Mouse (Mus musculus) myocyte (in vitro differentiated cells): ENCODE results near the gene 2510009E07Rik. TPM values are rescaled to one million over a fixed set of nuclear protein-coding genes. Genes with fewer than 3 reads are reported as not detected.

Source experiments
- H3K27me3 ChIP-seq: one replicate; pipeline ENCODE4 v1.6.1; 2011; ENCODE audit not compliant: control insufficient read depth, insufficient read depth, insufficient read length
- H3K36me3 ChIP-seq: one replicate; pipeline ENCODE4 v1.6.1; 2011; ENCODE audit not compliant: control insufficient read depth, insufficient read depth
- H3K4me2 ChIP-seq: one replicate; pipeline ENCODE4 v1.6.1; 2011; ENCODE audit warnings: low read depth, control low read depth
- H3K4me3 ChIP-seq: one replicate; pipeline ENCODE4 v1.5.1; 2011; ENCODE audit warnings: mild to moderate bottlenecking, control low read depth, moderate library complexity
- H3K79me2 ChIP-seq: one replicate; pipeline ENCODE4 v1.6.1; 2011; ENCODE audit not compliant: control insufficient read depth, insufficient read depth
- H3ac ChIP-seq: one replicate; pipeline ENCODE4 v1.6.1; 2011; ENCODE audit not compliant: control insufficient read depth, insufficient read length
- CEBPB ChIP-seq: IDR thresholded peaks from 2 replicates; pipeline ENCODE4 v1.6.1; 2011; ENCODE audit warnings: mild to moderate bottlenecking, moderate library complexity; ENCODE audit not compliant: poor library complexity, insufficient read depth, severe bottlenecking
- E2F4 ChIP-seq: IDR thresholded peaks from one replicate; pipeline ENCODE4 v1.6.1; 2011; ENCODE audit warnings: mild to moderate bottlenecking, control low read depth, moderate library complexity; ENCODE audit not compliant: insufficient read depth
- MAX ChIP-seq: IDR thresholded peaks from one replicate; pipeline ENCODE4 v1.6.1; 2011; ENCODE audit warnings: low read depth, mild to moderate bottlenecking, control low read depth
- MYOD1 ChIP-seq, 3 experiments: IDR thresholded peaks; one replicate each; pipeline ENCODE4 v1.6.1; 2011; ENCODE audit warnings: control low read depth in 2 of 3, low read depth in 2 of 3, mild to moderate bottlenecking in 2 of 3, moderate library complexity in 1 of 3; ENCODE audit not compliant: insufficient read length in 2 of 3, control insufficient read depth in 1 of 3
- MYOG ChIP-seq, 3 experiments: IDR thresholded peaks; one replicate each; pipeline ENCODE4 v1.6.1; 2011; ENCODE audit warnings: control low read depth in 2 of 3, low read depth in 2 of 3, mild to moderate bottlenecking in 2 of 3; ENCODE audit not compliant: insufficient read length in 2 of 3, control insufficient read depth in 1 of 3, insufficient read depth in 1 of 3
- POLR2A ChIP-seq: IDR thresholded peaks from one replicate; pipeline ENCODE4 v1.6.1; 2011; ENCODE audit warnings: low read depth, mild to moderate bottlenecking, control low read depth, moderate library complexity; ENCODE audit not compliant: insufficient read length
- POLR2AphosphoS2 ChIP-seq: IDR thresholded peaks from one replicate; pipeline ENCODE4 v1.6.1; 2011; ENCODE audit warnings: low read depth, control low read depth; ENCODE audit not compliant: insufficient read length
- REST ChIP-seq: IDR thresholded peaks from one replicate; pipeline ENCODE4 v1.6.1; 2011; ENCODE audit warnings: mild to moderate bottlenecking, control low read depth, moderate library complexity; ENCODE audit not compliant: insufficient read depth, insufficient read length
- SRF ChIP-seq: IDR thresholded peaks from one replicate; pipeline ENCODE4 v1.6.1; 2011; ENCODE audit warnings: low read depth; ENCODE audit not compliant: control insufficient read depth, insufficient read length
- TCF12 ChIP-seq: IDR thresholded peaks from one replicate; pipeline ENCODE4 v1.6.1; 2011; ENCODE audit warnings: mild to moderate bottlenecking, control low read depth; ENCODE audit not compliant: poor library complexity, insufficient read depth, severe bottlenecking
- TCF3 ChIP-seq: IDR thresholded peaks from one replicate; pipeline ENCODE4 v1.6.1; 2011; ENCODE audit warnings: low read depth, control low read depth; ENCODE audit not compliant: insufficient read length
- USF1 ChIP-seq: IDR thresholded peaks from one replicate; pipeline ENCODE4 v1.6.1; 2011; ENCODE audit warnings: low read depth, mild to moderate bottlenecking, control low read depth, moderate library complexity
- polyA plus RNA-seq: library from polyadenylated mRNA; unstranded; fragments of >200 nt; fragmentation: generic; extraction: Trizol; gene quantifications from one replicate; pipeline ENCODE4 v1.2.1, GENCODE M21; 2012; ENCODE audit warnings: missing spikeins

The 2510009E07Rik gene
- polyA plus RNA-seq, 1 experiment, result 4.4 TPM

DNA sequence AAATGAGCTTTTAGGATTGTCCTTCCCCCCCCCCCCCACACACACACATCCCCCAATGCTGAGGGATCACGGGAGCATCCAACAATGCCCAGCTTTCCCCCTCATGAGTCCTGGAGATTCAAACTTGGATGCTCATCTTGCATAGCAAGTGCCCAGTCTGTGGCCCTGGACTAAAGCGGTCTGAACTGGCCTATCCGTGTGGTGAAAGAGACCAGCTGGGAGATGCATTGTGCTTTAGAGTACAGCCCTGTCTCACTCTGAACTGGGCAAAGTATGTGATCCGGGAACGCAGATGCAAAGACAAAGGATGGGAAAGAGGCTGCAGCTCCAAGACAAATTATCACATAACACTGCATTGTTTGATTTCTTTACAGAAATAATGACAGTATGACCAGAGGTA lies 40.1 kb downstream of the 2510009E07Rik start:
- Histone ChIP-seq H3K36me3 (no peaks in the 10 kb centered on the region), H3K4me2 (no peak overlapping the region), H3K4me3 (no peak overlapping the region), H3ac (no peak overlapping the region), H3K27me3 (no peaks in the 10 kb centered on the region), H3K79me2 (no peaks in the 10 kb centered on the region)
- TF ChIP-seq CEBPB (no peak), E2F4 (no peak), MYOD1 (IDR thresholded peaks at IDR 0.05; ENCODE audit: control insufficient read depth in 1 of 3, insufficient read length in 2 of 3, low read depth in 2 of 3) (no peak), POLR2A (no peak), TCF12 (no peak), USF1 (no peak), POLR2AphosphoS2 (no peak), REST (no peak), SRF (no peak), MYOG (IDR thresholded peaks at IDR 0.05; ENCODE audit: control insufficient read depth in 1 of 3, insufficient read depth in 1 of 3, insufficient read length in 2 of 3, low read depth in 2 of 3) (no peak), TCF3 (no peak), MAX (no peak)

DNA sequence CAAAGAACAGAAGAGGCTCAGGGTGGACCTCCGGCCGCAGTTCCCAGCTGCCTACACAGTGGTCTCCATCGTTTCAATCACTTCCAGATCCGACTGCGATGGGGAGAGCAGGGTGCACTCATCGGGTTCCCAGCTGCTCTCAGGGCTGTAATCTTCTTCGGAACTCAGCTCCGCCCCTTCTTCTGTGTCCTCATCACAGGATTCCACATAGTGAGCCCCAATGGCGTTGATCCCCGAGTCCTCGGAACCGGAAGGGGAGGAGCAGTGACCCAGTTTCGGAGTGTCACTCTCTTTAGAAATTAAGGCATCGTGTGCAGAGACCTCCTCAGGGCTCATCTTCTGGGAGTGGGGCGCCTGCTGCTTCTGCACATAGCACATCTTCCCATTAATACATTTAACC lies 41.3 kb downstream of the 2510009E07Rik start:
- H3K27me3 ChIP-seq, result no peaks in the 10 kb centered on the region
- no peaks in the 10 kb centered on the region for H3K36me3 ChIP-seq
- H3ac ChIP-seq, result no peak overlapping the region
- H3K79me2 ChIP-seq, result no peaks in the 10 kb centered on the region
- TF ChIP-seq E2F4 (no peak), TCF3 (no peak), MYOG (IDR thresholded peaks at IDR 0.05; ENCODE audit: control insufficient read depth in 1 of 3, insufficient read depth in 1 of 3, insufficient read length in 2 of 3, low read depth in 2 of 3) (no peak), SRF (no peak), POLR2A (no peak), REST (no peak), CEBPB (no peak), POLR2AphosphoS2 (no peak), TCF12 (no peak), USF1 (no peak), MAX (no peak), MYOD1 (IDR thresholded peaks at IDR 0.05; ENCODE audit: control insufficient read depth in 1 of 3, insufficient read length in 2 of 3, low read depth in 2 of 3) (no peak)
- H3K4me3 ChIP-seq, result no peak overlapping the region
- H3K4me2 ChIP-seq, result no peak overlapping the region

DNA sequence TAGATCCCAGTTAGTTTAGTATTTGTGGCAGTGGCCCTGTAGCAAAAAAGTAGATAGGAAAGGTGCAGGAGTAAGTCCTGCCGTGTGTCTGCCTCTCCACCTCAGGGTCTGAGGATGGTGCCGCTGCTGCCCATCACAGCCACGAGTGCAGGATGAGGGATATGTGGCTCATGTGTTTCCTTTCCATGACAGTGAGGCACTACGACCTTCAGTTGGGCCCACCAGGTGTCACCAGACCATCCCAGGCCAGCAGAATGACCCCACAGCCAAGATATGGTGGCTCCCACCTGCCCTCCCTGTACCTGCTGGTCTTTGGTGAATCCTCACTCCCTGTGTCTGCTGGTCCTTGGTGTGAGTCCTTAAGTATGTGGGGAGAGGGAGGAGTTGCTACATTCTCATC lies 43.3 kb downstream of the 2510009E07Rik start:
- Histone ChIP-seq H3ac (no peak overlapping the region), H3K36me3 (no peaks in the 10 kb centered on the region), H3K4me3 (no peak overlapping the region), H3K27me3 (no peaks in the 10 kb centered on the region), H3K79me2 (no peaks in the 10 kb centered on the region), H3K4me2 (no peak overlapping the region)
- TF ChIP-seq MAX (no peak), CEBPB (no peak), E2F4 (no peak), TCF3 (no peak), POLR2AphosphoS2 (no peak), USF1 (no peak), TCF12 (no peak), MYOG (IDR thresholded peaks at IDR 0.05; ENCODE audit: control insufficient read depth in 1 of 3, insufficient read depth in 1 of 3, insufficient read length in 2 of 3, low read depth in 2 of 3) (no peak), REST (no peak), POLR2A (no peak), MYOD1 (IDR thresholded peaks at IDR 0.05; ENCODE audit: control insufficient read depth in 1 of 3, insufficient read length in 2 of 3, low read depth in 2 of 3) (no peak), SRF (no peak)

- Histone ChIP-seq H3K4me2 (no peak overlapping the region), H3K27me3 (no peaks in the 10 kb centered on the region), H3ac (no peak overlapping the region), H3K79me2 (no peaks in the 10 kb centered on the region), H3K4me3 (no peak overlapping the region), H3K36me3 (no peaks in the 10 kb centered on the region)
- no peak for TF ChIP-seq MYOG (IDR thresholded peaks at IDR 0.05; ENCODE audit: control insufficient read depth in 1 of 3, insufficient read depth in 1 of 3, insufficient read length in 2 of 3, low read depth in 2 of 3)
- no peak for TF ChIP-seq POLR2A
- no peak for TF ChIP-seq POLR2AphosphoS2
- no peak for TF ChIP-seq TCF3
- no peak for TF ChIP-seq REST
- no peak for TF ChIP-seq MYOD1 (IDR thresholded peaks at IDR 0.05; ENCODE audit: control insufficient read depth in 1 of 3, insufficient read length in 2 of 3, low read depth in 2 of 3)
- no peak for TF ChIP-seq USF1
- no peak for TF ChIP-seq E2F4
- TF ChIP-seq TCF12, result no peak
- no peak for TF ChIP-seq CEBPB
- no peak for TF ChIP-seq MAX
- TF ChIP-seq SRF, result no peak
Observed at GRCm38 (mm10) chr16:21650289-21650688, 44.2 kb downstream of the 2510009E07Rik start.

GRCm38 (mm10) chr16:21648800-21649199 lies 45.7 kb downstream of the 2510009E07Rik start:
- peaks cover 3% of the 10 kb centered on the region for H3K36me3 ChIP-seq
- H3K4me2 ChIP-seq, result no peak overlapping the region
- no peak for TF ChIP-seq POLR2AphosphoS2
- TF ChIP-seq E2F4, result no peak
- no peak for TF ChIP-seq USF1
- TF ChIP-seq MYOG (IDR thresholded peaks at IDR 0.05; ENCODE audit: control insufficient read depth in 1 of 3, insufficient read depth in 1 of 3, insufficient read length in 2 of 3, low read depth in 2 of 3), result no peak
- no peak for TF ChIP-seq MYOD1 (IDR thresholded peaks at IDR 0.05; ENCODE audit: control insufficient read depth in 1 of 3, insufficient read length in 2 of 3, low read depth in 2 of 3)
- TF ChIP-seq MAX, result no peak
- TF ChIP-seq POLR2A, result no peak
- TF ChIP-seq TCF12, result no peak
- TF ChIP-seq REST, result no peak
- TF ChIP-seq CEBPB, result no peak
- H3K79me2 ChIP-seq, result no peaks in the 10 kb centered on the region
- no peak overlapping the region for H3K4me3 ChIP-seq
- no peaks in the 10 kb centered on the region for H3K27me3 ChIP-seq
- no peak overlapping the region for H3ac ChIP-seq
